ENCODE assay signal across 19 mouse cellular contexts in genomic region chr19:22965470-22965869, GRCm38 (mm10).
DNase-seq lines count a peak whose midpoint lies in the region.
"Had no signal": no experiment of that assay in that cellular context is flagged by ENCODE, and none has a peak within 500 bp of the region (broad histone marks: within the 10 kb centered on the region; RNA-seq: fewer than 3 reads in every experiment).

No protein-coding gene starts in this region.

- DNase-seq in heart, adult 11 months = peak; percentile 55
- DNase-seq in heart, postnatal 36 days = no peak
- peak; percentile 56 to 74 for DNase-seq in left cerebral cortex, adult 18-20 months (ENCODE audit: low spot score in 2 of 2)
- no peak for DNase-seq in left cerebral cortex, postnatal 10 days (ENCODE audit: extremely low spot score in 1 of 2, low spot score in 2 of 2)
- DNase-seq in right cerebral cortex, postnatal 25 days = peak; percentile 47
- no peak for DNase-seq in right cerebral cortex, postnatal 36 days (ENCODE audit: low spot score in 2 of 2)
- DNase-seq: adrenal gland, postnatal 25 days; B cell, adult 2 months; cerebellum, adult 18-20 months; cerebellum, postnatal 25 days; forebrain, postnatal 0 days; gastrocnemius, postnatal 10 days; heart, postnatal 14 days; kidney, adult 18-20 months; kidney, postnatal 25 days; liver; lung, adult 2 months; lung, postnatal 10 days; retina, postnatal 1 day had no signal

- intact Hi-C loops in heart, postnatal 36 days (cut with DNase I) = no loop called here
- intact Hi-C loops in left cerebral cortex, postnatal 10 days (cut with DNase I) = no loop called here

Comparison
In these comparisons a context has a peak if more than half of its experiments do, and no peak if none do; other contexts are left out.
1. DNase-seq: peak in heart, adult 11 months (single experiment), left cerebral cortex, adult 18-20 months (2 of 2) and right cerebral cortex, postnatal 25 days (single experiment); none in heart, postnatal 36 days (0 of 2), left cerebral cortex, postnatal 10 days (0 of 2) and right cerebral cortex, postnatal 36 days (0 of 2).